Mouse (Mus musculus) midbrain, embryonic 16.5 days (tissue): Measurements from ENCODE around the gene Add2. TPM values are rescaled to one million over a fixed set of nuclear protein-coding genes. Genes with fewer than 3 reads are reported as not detected.

Experiments used
- ATAC-seq: fragments of 200-750 bp; cut with Nextera tagmentation; 2 replicates; pipeline ENCODE4 v1.8.0; 2017; ENCODE audit warnings: moderate TSS enrichment
- H3K27ac ChIP-seq: fragments of 300-500 bp; sonication (generic); 2 replicates; pipeline ENCODE4 v1.5.1; 2014; ENCODE audit warnings: mild to moderate bottlenecking, low read length, mixed read lengths
- H3K27me3 ChIP-seq: fragments of 300-500 bp; sonication (generic); 2 replicates; pipeline ENCODE4 v1.6.1; 2014; ENCODE audit warnings: low read depth, low read length, mixed read lengths; ENCODE audit not compliant: control insufficient read depth, insufficient read depth
- H3K36me3 ChIP-seq: fragments of 300-500 bp; sonication (generic); 2 replicates; pipeline ENCODE4 v1.6.1; 2014; ENCODE audit warnings: mild to moderate bottlenecking, low read length, moderate library complexity, mixed read lengths; ENCODE audit not compliant: control insufficient read depth, insufficient read depth
- H3K4me1 ChIP-seq: fragments of 300-500 bp; sonication (generic); 2 replicates; pipeline ENCODE4 v1.6.1; 2014; ENCODE audit warnings: mild to moderate bottlenecking, low read length, mixed read lengths; ENCODE audit not compliant: control insufficient read depth, insufficient read depth
- H3K4me2 ChIP-seq: fragments of 300-500 bp; sonication (generic); 2 replicates; pipeline ENCODE4 v1.6.1; 2014; ENCODE audit warnings: mild to moderate bottlenecking, low read length, mixed read lengths
- H3K4me3 ChIP-seq: fragments of 300-500 bp; sonication (generic); 2 replicates; pipeline ENCODE4 v1.5.1; 2014; ENCODE audit warnings: low read depth, mild to moderate bottlenecking, low read length, moderate library complexity, mixed read lengths
- H3K9ac ChIP-seq: fragments of 300-500 bp; sonication (generic); 2 replicates; pipeline ENCODE4 v1.6.1; 2014; ENCODE audit warnings: low read depth, low read length, mixed read lengths
- H3K9me3 ChIP-seq: fragments of 300-500 bp; sonication (generic); replicated peaks from 2 replicates; pipeline ENCODE4 v1.6.1; 2014; ENCODE audit warnings: mild to moderate bottlenecking, low read length, mixed read lengths; ENCODE audit not compliant: control insufficient read depth, poor library complexity, severe bottlenecking
- WGBS: fragments of 180-500 bp; shearing (Covaris S2); extraction: QIAGEN DNeasy Blood & Tissue Kit; methylation state at CpG from one replicate; pipeline ENCODE4 v1.1.7; 2014; 5-methylcytosine and 5-hydroxymethylcytosine counted together
- polyA plus RNA-seq: library from polyadenylated mRNA; unstranded; fragments of >200 nt; fragmentation: Nextera tagmentation; extraction: Ambion mirVana; gene quantifications from 2 replicates; pipeline ENCODE4 v1.2.1, GENCODE M21; 2015

Gene Add2
- polyA plus RNA-seq, 1 experiment from 2014 or later = 166 TPM

- Histone ChIP-seq H3K9ac (no peak overlapping the region), H3K4me3 (no peak overlapping the region), H3K9me3 (0 out of 2 replicates have a peak, but pooled peaks cover 2% of the 10 kb centered on the region), H3K4me1 (no peaks in the 10 kb centered on the region), H3K27ac (no peak overlapping the region), H3K27me3 (no peaks in the 10 kb centered on the region), H3K4me2 (no peak overlapping the region), H3K36me3 (no peaks in the 10 kb centered on the region)
- ATAC-seq = no peak
- 81% methylated on average over 8 of the region's 8 CpGs for WGBS
Observed at GRCm38 (mm10) chr6:86153436-86153990, 125.0 kb downstream of the Add2 start.

DNA sequence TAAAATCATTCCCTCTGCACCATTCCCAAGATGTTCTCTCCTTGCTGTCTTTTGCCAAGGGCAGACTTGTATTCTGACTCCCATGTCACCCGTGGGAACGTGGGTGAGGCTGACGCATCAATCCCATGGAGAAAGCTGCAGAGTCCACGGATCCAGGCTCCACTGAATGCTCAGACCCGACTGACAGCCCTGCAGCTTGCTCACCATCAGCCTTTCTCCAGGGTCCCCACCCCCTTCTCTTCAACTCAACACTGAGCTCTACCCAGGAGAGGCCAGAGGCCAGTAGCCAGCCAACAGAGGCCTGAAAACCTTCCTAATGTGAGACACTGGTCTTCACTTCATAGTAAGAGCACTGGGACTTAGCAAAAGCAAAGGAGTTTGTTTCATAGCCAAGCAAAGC lies 125.5 kb downstream of the Add2 start:
- Histone ChIP-seq H3K4me2 (no peak overlapping the region), H3K27ac (no peak overlapping the region), H3K27me3 (no peaks in the 10 kb centered on the region), H3K36me3 (no peaks in the 10 kb centered on the region), H3K9ac (no peak overlapping the region), H3K4me1 (no peaks in the 10 kb centered on the region), H3K9me3 (0 out of 2 replicates have a peak, but pooled peaks cover 2% of the 10 kb centered on the region), H3K4me3 (no peak overlapping the region)
- WGBS = 88% methylated on average over 5 of the region's 5 CpGs
- no peak for ATAC-seq

GRCm38 (mm10) chr6:86154481-86154880 lies 126.0 kb downstream of the Add2 start:
- no peak overlapping the region for H3K27ac ChIP-seq
- H3K4me3 ChIP-seq = no peak overlapping the region
- H3K27me3 ChIP-seq = no peaks in the 10 kb centered on the region
- H3K4me1 ChIP-seq = no peaks in the 10 kb centered on the region
- H3K4me2 ChIP-seq = no peak overlapping the region
- H3K9ac ChIP-seq = no peak overlapping the region
- H3K36me3 ChIP-seq = no peaks in the 10 kb centered on the region
- ATAC-seq = no peak
- 0 out of 2 replicates have a peak, but pooled peaks cover 2% of the 10 kb centered on the region for H3K9me3 ChIP-seq
- WGBS = 76% methylated on average over 2 of the region's 2 CpGs

- no peak for ATAC-seq
- Histone ChIP-seq H3K27me3 (no peaks in the 10 kb centered on the region), H3K36me3 (no peaks in the 10 kb centered on the region), H3K9me3 (no peaks in the 10 kb centered on the region), H3K4me1 (no peaks in the 10 kb centered on the region), H3K4me2 (no peak overlapping the region), H3K4me3 (no peak overlapping the region), H3K27ac (no peak overlapping the region), H3K9ac (no peak overlapping the region)
- 74% methylated on average over 17 of the region's 17 CpGs for WGBS
Observed at GRCm38 (mm10) chr6:86157253-86158234, 129.1 kb downstream of the Add2 start.

GRCm38 (mm10) chr6:86160878-86161277 lies 132.4 kb downstream of the Add2 start:
- no peak overlapping the region for H3K27ac ChIP-seq
- H3K9ac ChIP-seq = no peak overlapping the region
- H3K4me2 ChIP-seq = no peak overlapping the region
- WGBS = 59% methylated on average over 3 of the region's 3 CpGs
- no peaks in the 10 kb centered on the region for H3K36me3 ChIP-seq
- no peaks in the 10 kb centered on the region for H3K4me1 ChIP-seq
- H3K4me3 ChIP-seq = no peak overlapping the region
- H3K27me3 ChIP-seq = no peaks in the 10 kb centered on the region
- ATAC-seq = no peak
- no peaks in the 10 kb centered on the region for H3K9me3 ChIP-seq

DNA sequence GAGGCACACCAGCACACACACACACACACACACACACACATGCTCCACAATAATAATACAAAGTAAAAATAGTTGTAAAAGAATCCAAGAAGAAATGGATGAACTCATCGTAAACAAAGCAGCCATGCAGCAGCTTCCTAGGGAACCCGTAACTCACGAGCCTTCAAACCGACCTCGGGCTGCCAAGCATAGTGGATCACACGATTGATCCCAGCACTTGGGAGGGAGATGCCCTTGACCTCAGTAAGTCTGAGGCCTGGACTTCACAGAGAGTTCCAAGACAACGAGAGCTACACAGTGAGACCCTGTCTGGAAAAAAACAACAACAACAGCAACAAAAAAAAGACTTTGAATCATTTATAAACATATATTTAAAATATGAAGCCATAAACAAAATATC lies 133.1 kb downstream of the Add2 start:
- Histone ChIP-seq H3K9me3 (no peaks in the 10 kb centered on the region), H3K36me3 (no peaks in the 10 kb centered on the region), H3K27ac (no peak overlapping the region), H3K9ac (no peak overlapping the region), H3K27me3 (no peaks in the 10 kb centered on the region), H3K4me2 (no peak overlapping the region), H3K4me1 (no peaks in the 10 kb centered on the region), H3K4me3 (no peak overlapping the region)
- 51% methylated on average over 7 of the region's 7 CpGs for WGBS
- ATAC-seq = no peak

- H3K27me3 ChIP-seq = no peaks in the 10 kb centered on the region
- no peaks in the 10 kb centered on the region for H3K36me3 ChIP-seq
- 35% methylated on average over 3 of the region's 3 CpGs for WGBS
- H3K9ac ChIP-seq = no peak overlapping the region
- H3K4me2 ChIP-seq = no peak overlapping the region
- H3K4me1 ChIP-seq = no peaks in the 10 kb centered on the region
- no peak overlapping the region for H3K4me3 ChIP-seq
- ATAC-seq = no peak
- no peaks in the 10 kb centered on the region for H3K9me3 ChIP-seq
- no peak overlapping the region for H3K27ac ChIP-seq
Observed at GRCm38 (mm10) chr6:86164028-86164427, 135.5 kb downstream of the Add2 start.

DNA sequence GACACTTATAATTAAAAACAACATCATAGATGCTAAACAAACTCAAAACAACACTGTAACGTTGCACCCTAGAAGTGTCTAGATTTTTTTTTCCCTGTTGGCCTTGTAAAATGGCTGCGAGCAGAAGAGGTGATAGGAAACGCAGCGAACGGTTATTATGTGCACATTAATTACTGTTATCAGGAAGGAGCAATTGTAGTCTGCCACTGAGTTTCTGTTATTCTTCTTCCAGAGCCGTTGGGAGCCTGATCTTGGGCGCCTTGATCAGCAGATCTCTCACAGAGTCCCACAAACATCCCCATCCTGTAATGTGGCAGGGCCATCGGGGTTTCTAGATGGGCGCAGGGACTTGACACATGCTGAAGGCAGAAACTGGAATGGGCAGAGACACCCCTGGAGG lies 137.9 kb downstream of the Add2 start:
- no peak overlapping the region for H3K27ac ChIP-seq
- H3K4me1 ChIP-seq = no peaks in the 10 kb centered on the region
- H3K9ac ChIP-seq = no peak overlapping the region
- H3K4me2 ChIP-seq = no peak overlapping the region
- H3K27me3 ChIP-seq = no peaks in the 10 kb centered on the region
- H3K4me3 ChIP-seq = no peak overlapping the region
- ATAC-seq = no peak
- H3K9me3 ChIP-seq = no peaks in the 10 kb centered on the region
- 81% methylated on average over 9 of the region's 9 CpGs for WGBS
- no peaks in the 10 kb centered on the region for H3K36me3 ChIP-seq

DNA sequence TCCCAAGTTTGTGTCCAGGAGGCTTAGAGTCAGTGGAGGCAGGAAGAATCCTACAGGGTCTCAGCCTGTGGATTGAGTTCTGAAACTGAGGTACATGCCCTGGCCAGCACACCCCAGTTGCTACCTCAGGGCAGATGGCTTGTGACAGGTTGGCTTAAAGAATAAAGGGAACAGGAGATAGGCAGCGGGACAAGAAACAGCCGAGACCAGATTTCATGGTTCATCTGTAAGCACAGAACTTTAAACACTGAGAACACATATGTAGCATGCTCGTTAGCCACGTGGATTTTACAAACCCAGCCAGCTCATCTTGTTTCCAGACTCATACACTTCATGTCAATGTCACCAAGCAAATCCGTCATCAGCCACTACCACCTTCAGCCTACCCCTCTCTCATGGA lies 139.4 kb downstream of the Add2 start:
- no peaks in the 10 kb centered on the region for H3K9me3 ChIP-seq
- ATAC-seq = no peak
- H3K27ac ChIP-seq = no peak overlapping the region
- H3K36me3 ChIP-seq = no peaks in the 10 kb centered on the region
- H3K4me1 ChIP-seq = no peaks in the 10 kb centered on the region
- no peak overlapping the region for H3K4me3 ChIP-seq
- no peak overlapping the region for H3K9ac ChIP-seq
- no peak overlapping the region for H3K4me2 ChIP-seq
- H3K27me3 ChIP-seq = no peaks in the 10 kb centered on the region
- 84% methylated on average over 5 of the region's 5 CpGs for WGBS
